Mouse (Mus musculus) liver, adult 2 months (tissue): Measurements from ENCODE around the gene Asah2. TPM values are rescaled to one million over a fixed set of nuclear protein-coding genes. Genes with fewer than 3 reads are reported as not detected.

ENCODE experiments used
- DNase-seq: peaks from one replicate; pipeline ENCODE4 v3.0.0-alpha.2; 2011; ENCODE audit warnings: low read depth, low spot score; ENCODE audit errors: extremely low read depth
- H3K27ac ChIP-seq: fragments of 200-500 bp; replicated peaks from 2 replicates; pipeline ENCODE4 v1.5.1; 2012; ENCODE audit warnings: low read depth, mild to moderate bottlenecking, control low read depth, inconsistent platforms, low read length; ENCODE audit not compliant: insufficient read depth
- H3K27me3 ChIP-seq: fragments of 200-500 bp; 2 replicates; pipeline ENCODE4 v1.6.1; 2012; ENCODE audit warnings: mild to moderate bottlenecking, moderate library complexity, low read length, inconsistent platforms; ENCODE audit not compliant: control insufficient read depth, insufficient read depth
- H3K36me3 ChIP-seq: fragments of 200-500 bp; 2 replicates; pipeline ENCODE4 v1.6.1; 2012; ENCODE audit warnings: low read length, inconsistent platforms; ENCODE audit not compliant: control insufficient read depth, insufficient read depth
- H3K4me1 ChIP-seq: fragments of 200-500 bp; 2 replicates; pipeline ENCODE4 v1.6.1; 2011; ENCODE audit warnings: low read length; ENCODE audit not compliant: control insufficient read depth, insufficient read depth
- H3K4me3 ChIP-seq: fragments of 200-500 bp; 2 replicates; pipeline ENCODE4 v1.5.1; 2011; ENCODE audit warnings: low read depth, mild to moderate bottlenecking, control low read depth, low read length, moderate library complexity; ENCODE audit not compliant: insufficient read depth
- H3K79me2 ChIP-seq: fragments of 200-500 bp; 2 replicates; pipeline ENCODE4 v1.6.1; 2012; ENCODE audit warnings: inconsistent platforms, mild to moderate bottlenecking, low read length, moderate library complexity; ENCODE audit not compliant: control insufficient read depth, insufficient read depth
- H3K9ac ChIP-seq: fragments of 200-500 bp; 2 replicates; pipeline ENCODE4 v1.6.1; 2012; ENCODE audit warnings: low read depth, mild to moderate bottlenecking, control low read depth, inconsistent platforms, low read length
- CTCF ChIP-seq: fragments of 200-500 bp; IDR thresholded peaks from 2 replicates; pipeline ENCODE4 v1.5.1; 2011; ENCODE audit warnings: low read depth, low read length, control low read depth
- POLR2A ChIP-seq: fragments of 200-500 bp; IDR thresholded peaks from 2 replicates; pipeline ENCODE4 v1.6.1; 2011; ENCODE audit warnings: low read length, control low read depth; ENCODE audit not compliant: insufficient read depth; ENCODE audit errors: extremely low read depth
- WGBS: fragments of 180-500 bp; shearing (Covaris S2); methylation state at CpG from one replicate; pipeline ENCODE4 v1.1.7; 2018; 5-methylcytosine and 5-hydroxymethylcytosine counted together
- polyA plus RNA-seq: library from polyadenylated mRNA; depleted of rRNA; stranded (reverse); fragments of >200 nt; gene quantifications from 2 replicates; pipeline ENCODE4 v1.2.3, GENCODE M21; 2012; rRNA removed
- total RNA-seq: library from RNA; depleted of rRNA; stranded (reverse); fragments of >200 nt; gene quantifications from 2 replicates; pipeline ENCODE4 v1.2.3, GENCODE M21; 2014; rRNA removed

The Asah2 gene
- 16.6 and 16.7 TPM in 2 replicates for total RNA-seq
- polyA plus RNA-seq: 5.1 and 7.8 TPM in 2 replicates

DNA sequence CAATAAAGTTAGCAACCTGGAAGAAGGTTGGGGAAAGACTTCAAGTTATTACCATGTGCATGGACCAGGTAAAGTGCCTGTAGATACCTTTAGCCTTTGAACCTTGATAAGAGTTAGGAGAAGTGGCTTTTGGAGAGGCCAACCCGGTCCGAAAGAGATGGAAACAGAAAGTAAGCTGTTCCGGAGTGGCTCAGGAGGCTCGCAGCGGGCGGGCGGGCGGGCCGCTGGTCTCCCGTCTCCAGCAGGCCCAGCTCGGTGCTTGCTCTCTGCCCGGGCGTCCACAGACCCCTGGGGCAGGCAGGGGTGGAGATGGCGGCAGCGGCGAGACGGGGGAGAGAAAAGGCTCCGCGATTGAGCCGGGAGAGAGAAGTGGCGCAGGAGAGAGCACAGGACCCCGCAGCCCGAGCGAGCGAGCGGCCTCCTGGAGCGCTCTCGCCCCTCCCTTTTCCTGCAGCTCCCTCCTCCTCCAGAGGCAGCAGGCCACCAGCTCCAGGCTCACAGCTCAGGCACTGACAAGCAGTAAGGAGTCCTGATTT, at the start of gene Asah2:
Gene Asah2 (minus strand): TSS at position 441 of the 536 bp plus-strand sequence.
- Histone ChIP-seq H3K79me2 (no peaks in the 10 kb centered on the region), H3K27ac (peak within 1 kb of the TSS; percentile 97), H3K9ac (peak within 1 kb of the TSS; percentile 97), H3K27me3 (no peaks in the 10 kb centered on the region), H3K36me3 (no peaks in the 10 kb centered on the region), H3K4me1 (no peaks in the 10 kb centered on the region; the same call in 1 of the 2 replicates), H3K4me3 (peak within 1 kb of the TSS; percentile 97)
- TF ChIP-seq CTCF (peak; percentile 26; the same call in 1 of the 2 replicates), POLR2A (peak; percentile 48; the same call in 1 of the 2 replicates)
- WGBS: under 1% methylated on average over 28 of the region's 28 CpGs
- peak; percentile 78 for DNase-seq

DNA sequence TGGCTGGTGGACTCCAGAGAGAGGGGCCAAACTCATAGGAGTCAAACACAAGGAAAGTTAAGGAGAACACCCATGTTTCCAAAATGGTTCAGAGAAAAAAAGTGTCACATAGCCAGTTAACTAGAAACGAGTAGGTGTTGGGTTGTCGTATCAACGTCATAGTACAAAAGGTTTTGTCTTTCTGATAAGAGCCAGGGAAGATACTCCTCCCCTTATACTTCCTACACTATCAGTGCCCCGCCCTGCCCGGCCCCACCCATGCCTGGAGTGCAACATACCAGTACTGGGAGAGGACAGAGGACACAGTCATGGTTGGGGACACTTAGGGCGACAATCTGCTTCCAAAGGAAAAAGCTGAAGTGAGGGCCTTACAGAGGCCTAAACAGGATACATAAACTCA, 49.0 kb upstream of the Asah2 start:
- TF ChIP-seq CTCF (no peak), POLR2A (no peak)
- H3K36me3 ChIP-seq: peaks cover 25% of the 10 kb centered on the region
- no peaks in the 10 kb centered on the region for H3K27me3 ChIP-seq
- no peak overlapping the region for H3K9ac ChIP-seq
- no peak overlapping the region for H3K27ac ChIP-seq
- no peak overlapping the region for H3K4me3 ChIP-seq
- DNase-seq: no peak
- WGBS: 86% methylated on average over 6 of the region's 6 CpGs
- H3K4me1 ChIP-seq: no peaks in the 10 kb centered on the region
- H3K79me2 ChIP-seq: peaks cover 11% of the 10 kb centered on the region; the same call in 1 of the 2 replicates

GRCm38 (mm10) chr19:32152529-32152928, 44.5 kb upstream of the Asah2 start:
- peaks cover 4% of the 10 kb centered on the region; the same call in 1 of the 2 replicates for H3K79me2 ChIP-seq
- H3K4me3 ChIP-seq: no peak overlapping the region
- DNase-seq: no peak
- no peaks in the 10 kb centered on the region for H3K4me1 ChIP-seq
- TF ChIP-seq CTCF (no peak), POLR2A (no peak)
- no peak overlapping the region for H3K27ac ChIP-seq
- H3K27me3 ChIP-seq: no peaks in the 10 kb centered on the region
- 80% methylated on average over 6 of the region's 6 CpGs for WGBS
- H3K36me3 ChIP-seq: peaks cover 9% of the 10 kb centered on the region; the same call in 1 of the 2 replicates
- no peak overlapping the region for H3K9ac ChIP-seq

- Histone ChIP-seq H3K79me2 (no peaks in the 10 kb centered on the region; the same call in 1 of the 2 replicates), H3K9ac (no peak overlapping the region), H3K27me3 (no peaks in the 10 kb centered on the region), H3K4me3 (no peak overlapping the region), H3K36me3 (no peaks in the 10 kb centered on the region), H3K4me1 (no peaks in the 10 kb centered on the region), H3K27ac (no peak overlapping the region)
- DNase-seq: no peak
- WGBS: 76% methylated on average over 5 of the region's 5 CpGs
- no peak for TF ChIP-seq CTCF
Measured at GRCm38 (mm10) chr19:32148710-32149109, 40.7 kb upstream of the Asah2 start.

DNA sequence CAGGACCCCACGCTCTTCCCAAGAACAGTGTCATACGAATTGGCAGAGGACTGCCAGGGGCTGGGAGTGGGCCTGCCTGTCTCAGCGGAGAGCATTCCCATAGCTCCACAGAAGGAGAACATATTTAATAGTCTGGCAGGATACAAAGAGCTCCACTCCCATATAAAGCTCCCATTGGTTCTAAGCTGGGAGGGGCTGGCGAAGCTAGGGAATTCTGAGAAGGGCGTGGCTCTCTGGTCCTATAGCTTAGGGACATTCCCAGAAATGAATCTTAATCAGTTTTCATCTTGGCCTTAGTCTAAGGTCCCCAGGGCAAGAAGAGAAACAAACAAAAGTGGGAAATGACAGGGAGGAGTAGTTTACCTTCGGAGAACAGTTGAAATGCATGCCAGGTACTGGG, 34.4 kb upstream of the Asah2 start:
- TF ChIP-seq POLR2A (no peak), CTCF (no peak)
- Histone ChIP-seq H3K27me3 (no peaks in the 10 kb centered on the region), H3K9ac (no peak overlapping the region), H3K27ac (no peak overlapping the region), H3K4me3 (no peak overlapping the region), H3K79me2 (no peaks in the 10 kb centered on the region), H3K4me1 (peaks cover 7% of the 10 kb centered on the region; the same call in 1 of the 2 replicates), H3K36me3 (0 out of 2 replicates have a peak, but pooled peaks cover 2% of the 10 kb centered on the region)
- 99% methylated on average over 6 of the region's 6 CpGs for WGBS
- DNase-seq: no peak

DNA sequence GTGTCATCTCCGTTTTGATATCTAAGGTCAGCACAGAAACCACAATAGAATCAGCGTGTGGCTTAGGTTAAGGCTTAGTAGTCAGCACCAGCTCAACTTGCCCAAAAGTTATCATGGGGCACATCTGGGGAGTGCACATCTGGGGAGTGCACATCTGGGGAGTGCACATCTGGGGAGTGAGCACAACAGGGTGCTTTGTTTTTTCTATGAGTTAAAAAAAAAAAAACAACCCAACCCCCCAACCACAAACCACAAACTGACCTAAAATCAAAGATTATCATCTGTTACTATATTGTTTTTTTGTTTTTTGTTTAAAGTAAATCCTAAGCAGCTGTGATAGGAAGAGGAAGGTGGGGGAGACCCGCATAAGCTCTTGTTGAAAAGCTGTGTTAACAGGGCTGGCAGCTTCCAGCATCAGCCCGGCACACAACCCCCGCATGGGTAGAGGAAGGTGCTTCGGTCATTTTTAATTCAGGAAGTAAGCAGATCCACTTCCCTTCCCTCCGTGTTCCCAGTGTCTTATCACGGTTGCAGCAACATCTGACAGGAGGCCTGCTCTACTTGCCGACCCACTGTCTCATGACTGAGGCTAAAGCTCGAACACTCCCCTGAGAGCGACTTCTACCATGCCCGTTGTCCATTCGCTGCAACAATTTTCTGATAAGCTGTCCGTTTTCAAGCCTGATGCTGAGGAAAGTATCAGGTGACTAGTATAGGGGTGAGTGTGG, 30.5 kb upstream of the Asah2 start:
- Histone ChIP-seq H3K27ac (peak overlapping the region; percentile 34), H3K79me2 (no peaks in the 10 kb centered on the region), H3K9ac (no peak overlapping the region), H3K4me1 (peaks cover 7% of the 10 kb centered on the region; the same call in 1 of the 2 replicates), H3K4me3 (no peak overlapping the region), H3K36me3 (0 out of 2 replicates have a peak, but pooled peaks cover 2% of the 10 kb centered on the region), H3K27me3 (no peaks in the 10 kb centered on the region)
- no peak for DNase-seq
- TF ChIP-seq CTCF (no peak), POLR2A (no peak)
- WGBS: 74% methylated on average over 14 of the region's 14 CpGs
